Mouse (Mus musculus) layer of hippocampus, postnatal 10 days (tissue): ENCODE measurements around the gene Dlx2. TPM values are rescaled to one million over a fixed set of nuclear protein-coding genes. Genes with fewer than 3 reads are reported as not detected.
A peak's percentile ranks its signal among the peaks of the same experiment; 100 is the strongest.

ENCODE experiments used
- DNase-seq, 2 experiments: peaks; one replicate each; pipeline ENCODE4 v3.0.0; 2021; ENCODE audit warnings: low spot score in 2 of 2
- long read RNA-seq: library from polyadenylated mRNA; stranded (forward); transcript quantifications from one replicate; pipeline ENCODE4 v2.0.0, GENCODE M21; 2023
- total RNA-seq, 2 experiments: library from RNA; stranded (reverse); gene quantifications; 2 replicates each; pipeline ENCODE4 v1.2.3; 2021

Dlx2 gene
- 1 to 10 TPM; 7.7 to 8.6 TPM for total RNA-seq
- long read RNA-seq, transcript Dlx2-201 (3 exons, 2,473 nt): major isoform, 6 of 7 reads
- long read RNA-seq, partial matches to known transcripts: 0 of 7 reads
- long read RNA-seq, other reads (novel, unspliced or antisense): 1 of 7 reads

GRCm38 (mm10) chr2:71546640-71547071 is at the start of gene Dlx2:
TSS of gene Dlx2 (minus strand) at chr2:71546754.
- no peak for DNase-seq

GRCm38 (mm10) chr2:71594466-71594865 is 47.9 kb upstream of the Dlx2 start:
- no peak for DNase-seq

- no peak for DNase-seq
Measured at GRCm38 (mm10) chr2:71589114-71589513, 42.6 kb upstream of the Dlx2 start.

- DNase-seq: no peak
Measured at GRCm38 (mm10) chr2:71581488-71581887, 34.9 kb upstream of the Dlx2 start.

GRCm38 (mm10) chr2:71580632-71581466 is 34.3 kb upstream of the Dlx2 start:
- peak; percentile 62 to 76 for DNase-seq

- no peak for DNase-seq
Measured at GRCm38 (mm10) chr2:71577059-71577458, 30.5 kb upstream of the Dlx2 start.

- no peak for DNase-seq
Measured at GRCm38 (mm10) chr2:71573736-71574135, 27.2 kb upstream of the Dlx2 start.

- DNase-seq: no peak
Measured at GRCm38 (mm10) chr2:71566466-71566865, 19.9 kb upstream of the Dlx2 start.

GRCm38 (mm10) chr2:71556071-71556470 is 9.5 kb upstream of the Dlx2 start:
- DNase-seq: no peak

- no peak for DNase-seq
Measured at GRCm38 (mm10) chr2:71551704-71552103, 5.2 kb upstream of the Dlx2 start.

- no peak for DNase-seq
Measured at GRCm38 (mm10) chr2:71550330-71550729, 3.8 kb upstream of the Dlx2 start.

- peak; percentile 72 to 80 for DNase-seq
Measured at GRCm38 (mm10) chr2:71547829-71548228, 1.3 kb upstream of the Dlx2 start.

- DNase-seq: peak in 1 of 2 experiments; percentile 46
Measured at GRCm38 (mm10) chr2:71545882-71546639, 493 bp downstream of the Dlx2 start.

- peak in 1 of 2 experiments; percentile 35 for DNase-seq
Measured at GRCm38 (mm10) chr2:71545401-71545881, 1.1 kb downstream of the Dlx2 start.

- peak in 1 of 2 experiments; percentile 24 for DNase-seq
Measured at GRCm38 (mm10) chr2:71544391-71545285, 1.9 kb downstream of the Dlx2 start.

- DNase-seq: no peak
Measured at GRCm38 (mm10) chr2:71543948-71544347, 2.6 kb downstream of the Dlx2 start.

- no peak for DNase-seq
Measured at GRCm38 (mm10) chr2:71543531-71543930, 3.0 kb downstream of the Dlx2 start.

GRCm38 (mm10) chr2:71542816-71543301 is 3.7 kb downstream of the Dlx2 start:
- no peak for DNase-seq

- no peak for DNase-seq
Measured at GRCm38 (mm10) chr2:71542227-71542815, 4.2 kb downstream of the Dlx2 start.
